Mouse (Mus musculus) embryonic facial prominence, embryonic 15.5 days (tissue): ENCODE measurements around the gene 1700037H04Rik. TPM values are rescaled to one million over a fixed set of nuclear protein-coding genes. Genes with fewer than 3 reads are reported as not detected.

Experiments used
- ATAC-seq: fragments of 200-750 bp; cut with Nextera tagmentation; 2 replicates; pipeline ENCODE4 v1.8.0; 2017; ENCODE audit warnings: low read depth, moderate TSS enrichment; ENCODE audit not compliant: insufficient number of reproducible peaks, low FRiP score, low TSS enrichment
- H3K27ac ChIP-seq: fragments of 300-500 bp; sonication (generic); replicated peaks from 2 replicates; pipeline ENCODE4 v1.5.1; 2015; ENCODE audit warnings: mild to moderate bottlenecking, inconsistent platforms
- H3K27me3 ChIP-seq: fragments of 300-500 bp; sonication (generic); 2 replicates; pipeline ENCODE4 v1.6.1; 2015; ENCODE audit warnings: inconsistent platforms
- H3K36me3 ChIP-seq: fragments of 300-500 bp; sonication (generic); 2 replicates; pipeline ENCODE4 v1.6.1; 2015; ENCODE audit warnings: mild to moderate bottlenecking, inconsistent platforms
- H3K4me1 ChIP-seq: fragments of 300-500 bp; sonication (generic); 2 replicates; pipeline ENCODE4 v1.6.1; 2015; ENCODE audit warnings: inconsistent platforms
- H3K4me2 ChIP-seq: fragments of 300-500 bp; sonication (generic); replicated peaks from 2 replicates; pipeline ENCODE4 v1.6.1; 2015; ENCODE audit warnings: mild to moderate bottlenecking, inconsistent platforms
- H3K4me3 ChIP-seq: fragments of 300-500 bp; sonication (generic); replicated peaks from 2 replicates; pipeline ENCODE4 v1.5.1; 2015; ENCODE audit warnings: mild to moderate bottlenecking, inconsistent platforms
- H3K9ac ChIP-seq: fragments of 300-500 bp; sonication (generic); 2 replicates; pipeline ENCODE4 v1.6.1; 2015; ENCODE audit warnings: inconsistent platforms
- H3K9me3 ChIP-seq: fragments of 300-500 bp; sonication (generic); replicated peaks from 2 replicates; pipeline ENCODE4 v1.6.1; 2016; ENCODE audit warnings: inconsistent platforms
- WGBS: fragments of 180-500 bp; shearing (Covaris S2); methylation state at CpG from one replicate; pipeline ENCODE4 v1.1.7; 2015; 5-methylcytosine and 5-hydroxymethylcytosine counted together
- polyA plus RNA-seq: library from polyadenylated mRNA; unstranded; fragments of >200 nt; fragmentation: Nextera tagmentation; extraction: Ambion mirVana; gene quantifications from 2 replicates; pipeline ENCODE4 v1.2.1, GENCODE M21; 2015

1700037H04Rik gene
- polyA plus RNA-seq, 1 experiment from 2014 or later: 67.3 TPM

- peaks cover 51% of the 10 kb centered on the region for H3K36me3 ChIP-seq
- no peak overlapping the region for H3K27ac ChIP-seq
Measured at GRCm38 (mm10) chr2:131191005-131191390, 31.1 kb upstream of the 1700037H04Rik start.

GRCm38 (mm10) chr2:131190344-131191004 is 30.6 kb upstream of the 1700037H04Rik start:
- H3K9me3 ChIP-seq: no peaks in the 10 kb centered on the region
- H3K9ac ChIP-seq: no peak overlapping the region
- 31% methylated on average over 10 of the region's 10 CpGs for WGBS
- peak overlapping the region; percentile 3; the same call in 1 of the 2 replicates for H3K27ac ChIP-seq
- H3K4me2 ChIP-seq: no peak overlapping the region
- peaks cover 48% of the 10 kb centered on the region for H3K36me3 ChIP-seq
- no peaks in the 10 kb centered on the region for H3K27me3 ChIP-seq
- peaks cover 40% of the 10 kb centered on the region for H3K4me1 ChIP-seq
- no peak for ATAC-seq
- H3K4me3 ChIP-seq: no peak overlapping the region

More at GRCm38 (mm10) chr2:131191005-131191390, 31.1 kb upstream of the 1700037H04Rik start:
- H3K4me3 ChIP-seq: no peak overlapping the region
- WGBS: 69% methylated on average over 7 of the region's 7 CpGs
- no peak for ATAC-seq
- no peaks in the 10 kb centered on the region for H3K9me3 ChIP-seq
- peaks cover 40% of the 10 kb centered on the region for H3K4me1 ChIP-seq
- no peak overlapping the region for H3K9ac ChIP-seq
- no peaks in the 10 kb centered on the region for H3K27me3 ChIP-seq
- no peak overlapping the region for H3K4me2 ChIP-seq

- WGBS: 45% methylated on average over 5 of the region's 5 CpGs
- peaks cover 40% of the 10 kb centered on the region for H3K4me1 ChIP-seq
- peaks cover 41% of the 10 kb centered on the region for H3K36me3 ChIP-seq
- H3K4me3 ChIP-seq: no peak overlapping the region
- no peaks in the 10 kb centered on the region for H3K27me3 ChIP-seq
- peak overlapping the region; percentile 3; the same call in 1 of the 2 replicates for H3K27ac ChIP-seq
- no peak overlapping the region for H3K9ac ChIP-seq
- H3K9me3 ChIP-seq: no peaks in the 10 kb centered on the region
- no peak overlapping the region for H3K4me2 ChIP-seq
- no peak for ATAC-seq
Measured at GRCm38 (mm10) chr2:131189521-131190309, 29.8 kb upstream of the 1700037H04Rik start.

- H3K27me3 ChIP-seq: no peaks in the 10 kb centered on the region
- WGBS: 91% methylated on average over 5 of the region's 5 CpGs
- no peak overlapping the region for H3K4me3 ChIP-seq
- peaks cover 40% of the 10 kb centered on the region for H3K4me1 ChIP-seq
- peak overlapping the region; percentile 92; the same call in 1 of the 2 replicates for H3K4me2 ChIP-seq
- no peak overlapping the region for H3K9ac ChIP-seq
- no peak for ATAC-seq
- peaks cover 27% of the 10 kb centered on the region for H3K36me3 ChIP-seq
- H3K27ac ChIP-seq: no peak overlapping the region
- no peaks in the 10 kb centered on the region for H3K9me3 ChIP-seq
Measured at GRCm38 (mm10) chr2:131188311-131188710, 28.4 kb upstream of the 1700037H04Rik start.

GRCm38 (mm10) chr2:131187602-131187922 is 27.7 kb upstream of the 1700037H04Rik start:
- H3K4me3 ChIP-seq: peak overlapping the region; percentile 70
- H3K4me2 ChIP-seq: peak overlapping the region; percentile 92
- WGBS: 25% methylated on average over 3 of the region's 3 CpGs

GRCm38 (mm10) chr2:131186771-131187601 is 27.1 kb upstream of the 1700037H04Rik start, which contains the start of the genes Cdc25b and Spef1:
Cdc25b (plus strand) TSS chr2:131186949.
Spef1 (minus strand) TSS chr2:131187282.
- H3K27me3 ChIP-seq: no peaks in the 10 kb centered on the region
- peak; percentile 91 for ATAC-seq
- WGBS: under 1% methylated on average over 43 of the region's 43 CpGs

More at GRCm38 (mm10) chr2:131187602-131187922, 27.7 kb upstream of the 1700037H04Rik start:
- no peak overlapping the region for H3K27ac ChIP-seq
- peaks cover 20% of the 10 kb centered on the region; the same call in 1 of the 2 replicates for H3K36me3 ChIP-seq
- H3K9me3 ChIP-seq: no peaks in the 10 kb centered on the region
- no peak for ATAC-seq
- H3K27me3 ChIP-seq: no peaks in the 10 kb centered on the region
- H3K9ac ChIP-seq: peak overlapping the region; percentile 63
- H3K4me1 ChIP-seq: peaks cover 40% of the 10 kb centered on the region

GRCm38 (mm10) chr2:131186343-131186742 is 26.5 kb upstream of the 1700037H04Rik start:
- peak overlapping the region; percentile 63 for H3K9ac ChIP-seq
- peak overlapping the region; percentile 70 for H3K4me3 ChIP-seq
- ATAC-seq: no peak
- 1% methylated on average over 14 of the region's 14 CpGs for WGBS
- peaks cover 9% of the 10 kb centered on the region; the same call in 1 of the 2 replicates for H3K36me3 ChIP-seq
- no peaks in the 10 kb centered on the region for H3K27me3 ChIP-seq
- H3K9me3 ChIP-seq: no peaks in the 10 kb centered on the region
- H3K27ac ChIP-seq: peak overlapping the region; percentile 65
- peaks cover 40% of the 10 kb centered on the region for H3K4me1 ChIP-seq
- peak overlapping the region; percentile 92 for H3K4me2 ChIP-seq

More at GRCm38 (mm10) chr2:131186771-131187601, 27.1 kb upstream of the 1700037H04Rik start, which contains the start of the genes Cdc25b and Spef1:
- peak within 1 kb of the TSS; percentile 70 for H3K4me3 ChIP-seq
- H3K27ac ChIP-seq: peak within 1 kb of the TSS; percentile 78
- peaks cover 40% of the 10 kb centered on the region for H3K4me1 ChIP-seq
- H3K9ac ChIP-seq: peak within 1 kb of the TSS; percentile 63
- H3K36me3 ChIP-seq: peaks cover 15% of the 10 kb centered on the region; the same call in 1 of the 2 replicates
- peak within 1 kb of the TSS; percentile 92 for H3K4me2 ChIP-seq
- no peaks in the 10 kb centered on the region for H3K9me3 ChIP-seq

- Histone ChIP-seq H3K9ac (peak within 1 kb of the TSS; percentile 97), H3K4me2 (peak within 1 kb of the TSS; percentile 89), H3K4me1 (peaks cover 44% of the 10 kb centered on the region), H3K4me3 (peak within 1 kb of the TSS; percentile 80), H3K9me3 (no peaks in the 10 kb centered on the region), H3K36me3 (peaks cover 14% of the 10 kb centered on the region; the same call in 1 of the 2 replicates), H3K27ac (peak within 1 kb of the TSS; percentile 92), H3K27me3 (no peaks in the 10 kb centered on the region)
- ATAC-seq: peak; percentile 85
- 2% methylated on average over 57 of the region's 57 CpGs for WGBS
Measured at GRCm38 (mm10) chr2:131179990-131180587, 20.2 kb upstream of the 1700037H04Rik start, which contains the start of gene Cenpb. Cenpb (minus strand) TSS chr2:131180067.

- under 1% methylated on average over 67 of the region's 67 CpGs for WGBS
- peak overlapping the region; percentile 80 for H3K4me3 ChIP-seq
- ATAC-seq: peak; percentile 30
Measured at GRCm38 (mm10) chr2:131179246-131179886, 19.5 kb upstream of the 1700037H04Rik start.

GRCm38 (mm10) chr2:131178828-131179245 is 19.0 kb upstream of the 1700037H04Rik start:
- no peak for ATAC-seq
- Histone ChIP-seq H3K4me3 (peak overlapping the region; percentile 80), H3K27ac (peak overlapping the region; percentile 92), H3K4me1 (peaks cover 51% of the 10 kb centered on the region), H3K27me3 (no peaks in the 10 kb centered on the region), H3K4me2 (peak overlapping the region; percentile 89), H3K9me3 (no peaks in the 10 kb centered on the region), H3K9ac (peak overlapping the region; percentile 97), H3K36me3 (peaks cover 14% of the 10 kb centered on the region; the same call in 1 of the 2 replicates)
- 35% methylated on average over 26 of the region's 26 CpGs for WGBS

More at GRCm38 (mm10) chr2:131179246-131179886, 19.5 kb upstream of the 1700037H04Rik start:
- peak overlapping the region; percentile 89 for H3K4me2 ChIP-seq
- peaks cover 14% of the 10 kb centered on the region; the same call in 1 of the 2 replicates for H3K36me3 ChIP-seq
- H3K27me3 ChIP-seq: no peaks in the 10 kb centered on the region
- peaks cover 49% of the 10 kb centered on the region for H3K4me1 ChIP-seq
- H3K27ac ChIP-seq: peak overlapping the region; percentile 92
- peak overlapping the region; percentile 97 for H3K9ac ChIP-seq
- no peaks in the 10 kb centered on the region for H3K9me3 ChIP-seq
